ENCODE assay signal across 8 mouse cellular contexts in genomic region chr2:166553502-166554168, GRCm38 (mm10).
DNase-seq lines count a peak whose midpoint lies in the region; ATAC-seq lines count a peak whose summit lies in the region.

No protein-coding gene starts in this region.

- H3K9ac ChIP-seq in midbrain, embryonic 13.5 days (replicated peaks), result no peak overlapping the region
- H3K9ac ChIP-seq in embryonic facial prominence, embryonic 13.5 days, result no peak overlapping the region
- H3K9ac ChIP-seq in midbrain, embryonic 15.5 days, result no peak overlapping the region

- 0 out of 2 replicates have a peak overlapping the region, but pooled peaks have one; percentile 67 for H3K27ac ChIP-seq in midbrain, embryonic 10.5 days (replicated peaks)
- no peak overlapping the region for H3K27ac ChIP-seq in midbrain, embryonic 13.5 days
- H3K27ac ChIP-seq in embryonic facial prominence, embryonic 13.5 days, result no peak overlapping the region
- H3K27ac ChIP-seq in midbrain, embryonic 15.5 days, result no peak overlapping the region

- H3K4me2 ChIP-seq in midbrain, embryonic 13.5 days (replicated peaks), result no peak overlapping the region
- peak overlapping the region; percentile 21 for H3K4me2 ChIP-seq in embryonic facial prominence, embryonic 13.5 days
- H3K4me2 ChIP-seq in midbrain, embryonic 15.5 days, result no peak overlapping the region

- H3K4me1 ChIP-seq in midbrain, embryonic 10.5 days, result peaks cover 65% of the 10 kb centered on the region
- peaks cover 54% of the 10 kb centered on the region for H3K4me1 ChIP-seq in midbrain, embryonic 13.5 days (replicated peaks)
- peaks cover 28% of the 10 kb centered on the region for H3K4me1 ChIP-seq in embryonic facial prominence, embryonic 13.5 days
- peaks cover 41% of the 10 kb centered on the region for H3K4me1 ChIP-seq in midbrain, embryonic 15.5 days

- peaks cover 31% of the 10 kb centered on the region for H3K27me3 ChIP-seq in midbrain, embryonic 10.5 days (ENCODE audit: low read depth, poor library complexity, severe bottlenecking)
- peaks cover 16% of the 10 kb centered on the region; the same call in 1 of the 2 replicates for H3K27me3 ChIP-seq in midbrain, embryonic 13.5 days
- no peaks in the 10 kb centered on the region for H3K27me3 ChIP-seq in embryonic facial prominence, embryonic 13.5 days
- H3K27me3 ChIP-seq in midbrain, embryonic 15.5 days (replicated peaks), result 0 out of 2 replicates have a peak, but pooled peaks cover 5% of the 10 kb centered on the region

- H3K4me3 ChIP-seq in midbrain, embryonic 10.5 days, result no peak overlapping the region
- H3K4me3 ChIP-seq in midbrain, embryonic 13.5 days (replicated peaks), result no peak overlapping the region
- no peak overlapping the region for H3K4me3 ChIP-seq in embryonic facial prominence, embryonic 13.5 days
- no peak overlapping the region for H3K4me3 ChIP-seq in midbrain, embryonic 15.5 days

- no peak for ATAC-seq in midbrain, embryonic 13.5 days
- no peak for ATAC-seq in embryonic facial prominence, embryonic 13.5 days (ENCODE audit: insufficient number of reproducible peaks, insufficient read depth, low FRiP score, low TSS enrichment, low read depth)
- no peak for ATAC-seq in midbrain, embryonic 15.5 days (replicated peaks)

- 37% methylated on average over 18 of the region's 18 CpGs for WGBS in midbrain, embryonic 10.5 days
- WGBS in midbrain, embryonic 13.5 days, result 48% methylated on average over 18 of the region's 18 CpGs
- 30% methylated on average over 18 of the region's 18 CpGs for WGBS in embryonic facial prominence, embryonic 13.5 days
- 37% methylated on average over 18 of the region's 18 CpGs for WGBS in midbrain, embryonic 15.5 days

- DNase-seq in midbrain, embryonic 10.5 days (ENCODE audit: low spot score), result peak; percentile 45
- DNase-seq in kidney, postnatal 4 days, result peak; percentile 70 to 80
- peak; percentile 63 to 80 for DNase-seq in natural killer cell, adult 2 months (ENCODE audit: low spot score in 2 of 2)
- DNase-seq in layer of hippocampus, adult 11-12 months (ENCODE audit: low spot score), result no peak
- no peak for DNase-seq in layer of hippocampus, postnatal 36 days

- H3K36me3 ChIP-seq in midbrain, embryonic 10.5 days, result no peaks in the 10 kb centered on the region
- H3K36me3 ChIP-seq in midbrain, embryonic 13.5 days, result no peaks in the 10 kb centered on the region
- H3K36me3 ChIP-seq in embryonic facial prominence, embryonic 13.5 days, result no peaks in the 10 kb centered on the region
- H3K36me3 ChIP-seq in midbrain, embryonic 15.5 days (replicated peaks), result no peaks in the 10 kb centered on the region

- H3K9me3 ChIP-seq in midbrain, embryonic 10.5 days (replicated peaks), result no peaks in the 10 kb centered on the region
- no peaks in the 10 kb centered on the region for H3K9me3 ChIP-seq in midbrain, embryonic 13.5 days
- H3K9me3 ChIP-seq in embryonic facial prominence, embryonic 13.5 days, result no peaks in the 10 kb centered on the region
- H3K9me3 ChIP-seq in midbrain, embryonic 15.5 days, result no peaks in the 10 kb centered on the region

Comparison
In these comparisons a context has a peak if more than half of its experiments do, and no peak if none do; other contexts are left out.
1. DNase-seq: peak in midbrain, embryonic 10.5 days (single experiment), kidney, postnatal 4 days (2 of 2) and natural killer cell, adult 2 months (2 of 2); none in layer of hippocampus, adult 11-12 months (single experiment) and layer of hippocampus, postnatal 36 days (0 of 2).